Mouse (Mus musculus): ENCODE results near the gene Mtor.

GRCm38 (mm10) chr4:148415575-148415974 lies 32.8 kb upstream of the Mtor start:
- TF ChIP-seq CTCF (IDR thresholded peaks at IDR 0.05; ENCODE audit: borderline replicate concordance, insufficient read depth, low read depth, low read length) (no peak), POLR2A (IDR thresholded peaks at IDR 0.05; ENCODE audit: borderline replicate concordance, insufficient read depth, low read length) (no peak)
